Mouse (Mus musculus): ENCODE results near the gene Glrb. TPM values are rescaled to one million over a fixed set of nuclear protein-coding genes. Genes with fewer than 3 reads are reported as not detected.

Gene Glrb
- polyA plus RNA-seq, 1 experiment: 0.08 TPM

- TF ChIP-seq POLR2A (IDR thresholded peaks at IDR 0.05; ENCODE audit: low read depth, low read length) (no peak), CTCF (IDR thresholded peaks at IDR 0.05; ENCODE audit: extremely low read depth, insufficient read depth, insufficient read length, insufficient replicate concordance) (no peak)
- H3K4me1 ChIP-seq (ENCODE audit: control insufficient read depth, insufficient read depth, insufficient read length): peaks cover 7% of the 10 kb centered on the region; the same call in 1 of the 2 replicates
- peaks cover 5% of the 10 kb centered on the region; the same call in 1 of the 2 replicates for H3K27me3 ChIP-seq (ENCODE audit: control insufficient read depth, insufficient read depth, low read length)
- no peak overlapping the region for H3K27ac ChIP-seq (ENCODE audit: insufficient read depth, low read length)
- no peak overlapping the region for H3K4me3 ChIP-seq (ENCODE audit: extremely low read depth, insufficient read depth, insufficient read length)
- DNase-seq (ENCODE audit: low read depth in 1 of 2, low spot score in 2 of 2): no peak
- WGBS: 67% methylated on average over 8 of the region's 8 CpGs
- no peaks in the 10 kb centered on the region for H3K36me3 ChIP-seq (ENCODE audit: control insufficient read depth, insufficient read depth, low read length)
Measured at GRCm38 (mm10) chr3:80803211-80803610, 110.2 kb downstream of the Glrb start.

DNA sequence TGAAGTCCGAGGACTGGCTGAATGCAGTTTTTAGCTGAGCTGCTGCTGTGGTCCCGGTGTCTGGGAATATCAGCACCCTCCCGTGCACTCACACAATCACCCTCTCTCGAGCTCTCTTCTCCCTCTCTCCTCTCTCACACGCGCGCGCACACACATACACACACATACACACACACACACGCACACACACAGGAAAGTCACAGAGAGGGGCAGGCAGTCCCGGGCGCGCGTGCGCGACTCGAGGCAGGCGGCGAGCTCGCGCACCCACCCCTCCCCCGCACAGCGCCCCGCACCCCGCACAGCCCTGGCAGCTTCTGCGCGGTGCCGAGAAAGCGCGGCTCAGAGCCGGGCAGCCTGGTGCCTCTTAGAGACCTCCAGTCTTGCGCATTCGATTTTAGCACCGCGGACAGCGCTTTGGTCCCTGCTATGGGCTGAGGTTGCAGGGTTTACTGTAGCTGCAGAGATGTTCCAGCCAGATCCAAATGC lies 110.8 kb downstream of the Glrb start, which contains the start of gene Gria2:
Gene Gria2, minus strand, starts transcription at position 240 of the 486 bp plus-strand sequence.
- WGBS: 2% methylated on average over 35 of the region's 35 CpGs
- H3K4me3 ChIP-seq (ENCODE audit: extremely low read depth, insufficient read depth, insufficient read length): no peak within 1 kb of the TSS
- no peak for TF ChIP-seq CTCF (IDR thresholded peaks at IDR 0.05; ENCODE audit: extremely low read depth, insufficient read depth, insufficient read length, insufficient replicate concordance)
- no peak for TF ChIP-seq POLR2A (IDR thresholded peaks at IDR 0.05; ENCODE audit: low read depth, low read length)
- H3K36me3 ChIP-seq (ENCODE audit: control insufficient read depth, insufficient read depth, low read length): no peaks in the 10 kb centered on the region
- peaks cover 7% of the 10 kb centered on the region; the same call in 1 of the 2 replicates for H3K4me1 ChIP-seq (ENCODE audit: control insufficient read depth, insufficient read depth, insufficient read length)
- H3K27me3 ChIP-seq (ENCODE audit: control insufficient read depth, insufficient read depth, low read length): peaks cover 5% of the 10 kb centered on the region; the same call in 1 of the 2 replicates
- no peak within 1 kb of the TSS for H3K27ac ChIP-seq (ENCODE audit: insufficient read depth, low read length)
- DNase-seq (ENCODE audit: low read depth in 1 of 2, low spot score in 2 of 2): peak in 1 of 2 experiments; percentile 7

GRCm38 (mm10) chr3:80801827-80802310 lies 111.6 kb downstream of the Glrb start:
- DNase-seq (ENCODE audit: low read depth in 1 of 2, low spot score in 2 of 2): no peak
- Histone ChIP-seq H3K4me1 (ENCODE audit: control insufficient read depth, insufficient read depth, insufficient read length) (peaks cover 7% of the 10 kb centered on the region; the same call in 1 of the 2 replicates), H3K36me3 (ENCODE audit: control insufficient read depth, insufficient read depth, low read length) (no peaks in the 10 kb centered on the region), H3K4me3 (ENCODE audit: extremely low read depth, insufficient read depth, insufficient read length) (no peak overlapping the region), H3K27me3 (ENCODE audit: control insufficient read depth, insufficient read depth, low read length) (peaks cover 5% of the 10 kb centered on the region; the same call in 1 of the 2 replicates), H3K27ac (ENCODE audit: insufficient read depth, low read length) (no peak overlapping the region)
- no peak for TF ChIP-seq CTCF (IDR thresholded peaks at IDR 0.05; ENCODE audit: extremely low read depth, insufficient read depth, insufficient read length, insufficient replicate concordance)
- no peak for TF ChIP-seq POLR2A (IDR thresholded peaks at IDR 0.05; ENCODE audit: low read depth, low read length)
- WGBS: 23% methylated on average over 6 of the region's 6 CpGs

GRCm38 (mm10) chr3:80800995-80801826 lies 112.2 kb downstream of the Glrb start:
- Histone ChIP-seq H3K4me1 (ENCODE audit: control insufficient read depth, insufficient read depth, insufficient read length) (peaks cover 7% of the 10 kb centered on the region; the same call in 1 of the 2 replicates), H3K27me3 (ENCODE audit: control insufficient read depth, insufficient read depth, low read length) (peaks cover 5% of the 10 kb centered on the region; the same call in 1 of the 2 replicates), H3K4me3 (ENCODE audit: extremely low read depth, insufficient read depth, insufficient read length) (no peak overlapping the region; the same call in 1 of the 2 replicates), H3K27ac (ENCODE audit: insufficient read depth, low read length) (no peak overlapping the region), H3K36me3 (ENCODE audit: control insufficient read depth, insufficient read depth, low read length) (no peaks in the 10 kb centered on the region)
- TF ChIP-seq POLR2A (IDR thresholded peaks at IDR 0.05; ENCODE audit: low read depth, low read length): no peak
- TF ChIP-seq CTCF (IDR thresholded peaks at IDR 0.05; ENCODE audit: extremely low read depth, insufficient read depth, insufficient read length, insufficient replicate concordance): no peak
- WGBS: 9% methylated on average over 33 of the region's 33 CpGs
- DNase-seq (ENCODE audit: low read depth in 1 of 2, low spot score in 2 of 2): no peak

GRCm38 (mm10) chr3:80800299-80800994 lies 113.0 kb downstream of the Glrb start:
- DNase-seq (ENCODE audit: low read depth in 1 of 2, low spot score in 2 of 2): peak in 1 of 2 experiments; percentile 6
- Histone ChIP-seq H3K27ac (ENCODE audit: insufficient read depth, low read length) (no peak overlapping the region), H3K36me3 (ENCODE audit: control insufficient read depth, insufficient read depth, low read length) (no peaks in the 10 kb centered on the region), H3K4me3 (ENCODE audit: extremely low read depth, insufficient read depth, insufficient read length) (peak overlapping the region; percentile 34; the same call in 1 of the 2 replicates), H3K27me3 (ENCODE audit: control insufficient read depth, insufficient read depth, low read length) (peaks cover 5% of the 10 kb centered on the region; the same call in 1 of the 2 replicates), H3K4me1 (ENCODE audit: control insufficient read depth, insufficient read depth, insufficient read length) (peaks cover 7% of the 10 kb centered on the region; the same call in 1 of the 2 replicates)
- WGBS: 1% methylated on average over 29 of the region's 29 CpGs
- TF ChIP-seq CTCF (IDR thresholded peaks at IDR 0.05; ENCODE audit: extremely low read depth, insufficient read depth, insufficient read length, insufficient replicate concordance): no peak
- TF ChIP-seq POLR2A (IDR thresholded peaks at IDR 0.05; ENCODE audit: low read depth, low read length): no peak

- no peak overlapping the region for H3K27ac ChIP-seq (ENCODE audit: insufficient read depth, low read length)
- peaks cover 5% of the 10 kb centered on the region; the same call in 1 of the 2 replicates for H3K27me3 ChIP-seq (ENCODE audit: control insufficient read depth, insufficient read depth, low read length)
- DNase-seq (ENCODE audit: low read depth in 1 of 2, low spot score in 2 of 2): no peak
- no peaks in the 10 kb centered on the region for H3K36me3 ChIP-seq (ENCODE audit: control insufficient read depth, insufficient read depth, low read length)
- H3K4me1 ChIP-seq (ENCODE audit: control insufficient read depth, insufficient read depth, insufficient read length): peaks cover 7% of the 10 kb centered on the region; the same call in 1 of the 2 replicates
- WGBS: 91% methylated on average over 1 of the region's 1 CpGs
- no peak for TF ChIP-seq POLR2A (IDR thresholded peaks at IDR 0.05; ENCODE audit: low read depth, low read length)
- TF ChIP-seq CTCF (IDR thresholded peaks at IDR 0.05; ENCODE audit: extremely low read depth, insufficient read depth, insufficient read length, insufficient replicate concordance): no peak
- H3K4me3 ChIP-seq (ENCODE audit: extremely low read depth, insufficient read depth, insufficient read length): no peak overlapping the region
Measured at GRCm38 (mm10) chr3:80797935-80798334, 115.5 kb downstream of the Glrb start.

Measured in spleen, adult 2 months (tissue).